Mouse (Mus musculus): ENCODE results near the gene Eif2b1.
"Not testable (repeated sequence)": the region's sequence is repeated elsewhere in the genome, so short reads cannot be mapped to it uniquely, and the experiment has no call there.

Eif2b1 gene

DNA sequence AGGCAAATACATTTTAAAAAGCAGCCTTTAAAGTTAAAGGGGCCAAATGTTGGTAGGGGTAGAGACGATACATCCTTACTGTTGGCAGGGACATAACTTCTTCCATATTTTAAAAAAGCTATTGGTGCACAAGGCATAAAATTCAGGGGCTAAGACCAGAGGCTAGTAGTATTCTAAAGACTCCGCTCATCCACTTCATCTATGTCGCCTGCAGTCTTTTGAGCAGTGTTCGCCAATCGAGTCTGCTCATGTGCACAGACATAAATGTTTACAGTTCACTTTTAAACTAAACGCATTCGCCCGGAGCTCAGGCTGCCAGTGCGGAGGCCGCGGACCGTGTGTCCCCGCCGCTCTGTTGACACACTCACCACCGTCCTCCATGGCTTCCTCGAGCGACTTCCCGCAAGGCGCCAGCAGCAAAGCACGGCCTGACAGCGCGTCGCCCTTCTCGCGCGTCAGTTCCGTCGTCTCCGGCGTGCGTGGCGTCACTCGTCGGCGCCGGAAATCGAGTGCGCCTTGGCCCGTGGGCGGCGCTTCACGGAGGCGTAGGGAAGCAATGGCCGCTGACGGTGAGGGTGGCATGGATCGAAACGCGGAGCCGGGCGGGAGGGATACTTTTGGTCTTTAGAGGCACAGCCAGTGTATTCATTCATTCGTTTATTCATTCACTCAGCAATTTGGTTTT lies at the start of gene Eif2b1, which contains the start of gene Gtf2h3:
Gene Eif2b1, minus strand, starts transcription at position 499 of the 685 bp plus-strand sequence.
Gene Gtf2h3, plus strand, starts transcription at position 508 of the 685 bp plus-strand sequence.
- DNase-seq (ENCODE audit: extremely low spot score): peak; percentile 92

DNA sequence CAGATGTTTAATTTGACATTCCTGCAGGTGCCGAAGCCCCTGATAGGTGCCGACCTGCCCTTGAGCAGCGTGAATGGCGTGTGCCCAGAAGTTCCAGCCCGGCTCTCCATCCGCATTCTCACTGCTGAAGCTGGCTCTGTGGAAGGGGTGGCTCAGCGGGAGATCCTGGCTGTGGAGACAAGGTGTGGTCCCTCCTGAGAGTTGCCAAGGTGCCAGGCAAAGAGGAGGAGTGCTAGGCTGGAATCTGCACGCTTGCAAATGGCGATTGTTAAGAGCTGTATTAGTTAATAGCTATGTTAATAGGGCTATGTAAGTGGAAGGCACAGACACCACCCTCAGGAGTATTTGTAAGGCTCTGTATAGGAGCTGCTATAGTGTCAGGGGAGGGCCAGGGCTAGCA lies 45.4 kb upstream of the Eif2b1 start:
- no peak for DNase-seq (ENCODE audit: extremely low spot score)

DNA sequence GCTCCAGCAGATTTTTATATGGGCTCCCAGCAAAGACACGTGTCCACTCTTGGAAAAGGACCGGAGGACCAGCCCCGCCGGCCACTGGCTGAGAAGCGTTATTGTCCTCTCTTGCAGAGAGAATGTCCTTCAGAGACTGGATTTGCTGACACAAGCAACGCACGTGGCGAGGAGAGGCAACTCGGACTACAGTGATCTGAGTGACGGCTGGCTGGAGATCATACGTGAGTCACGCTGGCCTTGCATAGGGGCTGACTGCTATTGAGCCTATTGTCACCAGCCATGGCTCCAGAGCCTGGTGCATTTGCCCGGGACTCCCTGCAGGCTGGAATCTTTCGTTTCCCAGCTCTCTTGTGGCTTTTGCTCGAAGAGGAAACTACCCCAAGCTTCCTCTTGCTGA lies 44.0 kb upstream of the Eif2b1 start:
- no peak for DNase-seq (ENCODE audit: extremely low spot score)

DNA sequence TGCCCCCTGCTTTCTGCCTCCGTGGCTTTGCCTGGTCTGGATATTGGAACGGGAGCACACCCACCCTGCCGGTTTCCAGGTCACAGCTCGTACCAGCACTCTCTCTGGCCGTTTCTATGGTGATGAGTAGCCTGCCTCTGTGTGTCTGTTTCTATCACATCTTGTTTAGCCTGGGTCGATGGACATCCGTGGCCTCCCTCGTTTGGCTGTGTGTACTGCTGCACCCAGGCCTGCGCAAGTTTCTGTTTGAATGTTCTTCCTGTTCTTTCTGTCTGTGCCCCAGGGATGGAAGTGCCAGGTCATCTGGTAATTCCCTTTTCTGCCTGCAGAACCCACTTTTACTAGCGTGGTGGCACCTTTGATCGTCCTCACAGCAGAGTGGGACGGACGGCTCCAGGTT lies 42.4 kb upstream of the Eif2b1 start:
- no peak for DNase-seq (ENCODE audit: extremely low spot score)

DNA sequence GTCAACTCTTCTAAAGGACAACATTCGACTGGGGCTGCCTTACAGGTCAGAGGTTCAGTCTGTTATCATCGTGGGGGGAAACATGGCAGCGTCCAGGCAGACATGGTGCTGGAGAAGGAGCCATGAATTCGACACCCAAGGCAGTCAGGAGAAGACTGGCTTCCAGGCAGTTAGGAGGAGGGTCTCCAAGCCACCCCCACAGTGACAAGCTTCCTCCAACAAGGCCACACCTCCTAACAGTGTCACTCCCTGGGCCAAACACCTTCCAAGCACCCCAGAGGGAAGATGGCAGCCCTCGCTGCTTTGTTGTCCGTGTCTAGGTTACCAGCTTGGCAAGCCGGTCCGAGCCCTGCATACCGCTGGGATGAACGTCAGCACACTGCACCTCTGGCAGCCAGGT lies 39.8 kb upstream of the Eif2b1 start:
- DNase-seq (ENCODE audit: extremely low spot score): no peak

DNA sequence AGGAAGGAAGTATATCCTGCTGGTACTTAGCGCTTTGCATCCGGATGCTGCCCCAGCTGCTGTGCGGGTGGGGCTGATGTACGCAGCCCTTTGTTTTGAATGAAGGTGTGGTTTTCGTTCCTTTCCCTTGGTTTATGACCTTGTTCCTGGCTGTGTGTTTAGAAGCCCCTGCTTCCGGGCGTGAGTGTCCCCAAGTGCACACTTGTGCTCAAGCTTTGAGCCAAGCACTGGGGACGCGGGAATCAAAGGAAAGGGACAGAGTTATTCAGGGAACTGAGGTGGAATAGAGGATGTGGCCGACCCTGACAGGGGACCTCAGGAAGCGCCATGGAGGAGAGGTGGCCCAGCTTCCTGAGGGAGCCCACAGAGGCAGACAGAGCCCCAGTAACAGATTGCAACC lies 35.8 kb upstream of the Eif2b1 start:
- no peak for DNase-seq (ENCODE audit: extremely low spot score)

DNA sequence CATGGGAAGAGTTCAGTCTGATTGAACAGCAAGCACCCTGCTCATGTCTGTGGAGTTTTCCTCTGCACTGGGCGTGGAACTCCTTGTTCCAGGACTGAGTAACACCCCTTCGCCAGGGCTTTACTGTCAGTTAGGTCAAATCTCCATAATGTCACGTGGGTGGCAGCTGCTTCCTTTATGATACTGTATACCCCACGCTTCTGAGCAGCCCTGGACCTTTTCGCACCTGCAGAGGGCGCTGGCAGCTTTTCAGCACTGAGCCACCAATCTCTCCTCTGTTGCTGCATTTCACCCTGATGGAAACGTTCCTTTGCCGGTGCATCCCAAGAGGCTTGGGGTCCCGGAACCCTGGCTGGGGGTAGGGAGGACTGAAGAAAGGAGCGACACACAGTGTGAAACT lies 32.0 kb upstream of the Eif2b1 start:
- DNase-seq (ENCODE audit: extremely low spot score): no peak

DNA sequence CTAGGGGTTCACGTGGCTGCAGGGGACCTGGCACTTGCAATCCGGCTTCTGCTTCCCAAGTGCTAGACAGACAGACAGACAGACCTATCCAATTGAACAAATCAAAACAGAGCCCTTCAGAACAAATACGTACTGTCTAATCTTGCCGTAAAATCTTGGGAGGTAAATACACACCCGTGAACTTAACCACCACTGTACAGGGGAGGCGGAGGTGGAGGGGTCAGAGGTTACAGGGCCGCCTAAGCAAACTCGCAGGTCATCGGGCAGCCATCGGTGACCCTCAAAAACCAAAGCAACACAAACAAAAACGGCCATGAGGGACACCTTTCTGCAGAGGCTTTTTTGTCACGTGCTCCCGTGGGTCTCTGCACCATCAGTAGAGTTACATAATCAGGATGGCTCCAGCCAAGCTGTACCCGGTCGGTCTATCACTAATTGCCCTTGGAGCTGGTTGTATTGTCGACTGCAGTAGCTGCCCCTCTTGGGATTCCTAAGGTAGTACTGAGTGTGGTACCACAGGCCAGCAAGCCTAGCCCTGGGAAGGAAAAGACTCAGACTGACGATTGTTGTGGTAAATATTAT lies 26.2 kb upstream of the Eif2b1 start:
- DNase-seq (ENCODE audit: extremely low spot score): no peak

DNA sequence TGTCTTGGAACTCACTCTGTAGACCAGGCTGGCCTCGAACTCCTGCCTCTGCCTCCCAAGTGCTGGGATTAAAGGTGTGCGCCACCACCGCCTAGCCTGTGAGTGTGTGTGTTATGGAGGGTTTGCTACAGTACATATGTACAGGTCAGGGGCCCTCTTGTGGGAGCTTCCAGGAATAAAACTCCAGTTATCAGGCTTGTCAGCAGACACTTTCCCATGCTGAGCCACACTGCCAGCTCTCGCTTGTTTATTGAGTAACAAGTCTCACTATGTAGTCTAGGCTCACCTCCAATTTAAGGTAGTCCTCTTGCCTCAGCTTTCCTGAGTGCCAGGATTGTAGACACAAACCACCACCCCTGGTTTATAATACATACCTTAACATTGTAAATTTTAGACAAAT lies 25.4 kb upstream of the Eif2b1 start:
- no peak for DNase-seq (ENCODE audit: extremely low spot score)

DNA sequence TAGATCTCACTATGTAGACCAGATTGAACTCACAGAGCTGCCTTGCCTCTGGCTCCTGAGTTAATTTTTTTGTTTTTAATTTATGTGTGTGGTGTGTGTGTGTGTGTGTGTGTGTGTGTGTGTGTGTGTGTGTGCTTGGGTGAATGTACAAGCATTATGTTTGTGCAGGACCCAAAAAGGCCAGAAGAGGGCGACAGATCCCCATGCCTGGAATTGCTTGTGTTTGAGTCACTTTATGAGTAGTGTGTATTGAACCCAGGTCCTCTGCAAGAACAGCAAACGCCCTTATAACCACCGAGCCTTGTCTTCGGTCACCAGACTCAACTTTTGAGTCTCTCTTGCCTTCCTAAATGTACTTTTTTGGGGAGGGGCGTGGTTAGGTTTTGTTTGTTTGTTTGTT lies 23.4 kb upstream of the Eif2b1 start:
- DNase-seq (ENCODE audit: extremely low spot score): peak; percentile 56

DNA sequence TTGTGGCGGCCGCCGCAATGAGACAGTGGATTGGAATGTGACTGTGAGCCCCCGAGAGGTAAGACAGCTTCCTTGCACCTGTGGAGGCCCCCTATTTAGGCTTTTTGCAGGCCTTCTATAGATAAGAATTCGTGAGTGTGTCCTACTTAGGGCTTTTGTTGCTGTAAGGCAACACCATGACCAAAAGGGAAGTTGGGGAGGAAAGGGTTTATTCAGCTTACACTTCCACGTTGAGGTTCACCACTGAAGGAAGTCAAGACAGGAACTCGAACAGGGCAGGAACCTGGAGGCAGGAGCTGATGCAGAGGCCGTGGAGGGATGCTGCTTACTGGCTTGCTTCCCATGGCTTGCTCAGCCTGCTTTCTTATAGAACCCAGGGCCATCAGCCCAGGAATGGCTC lies 20.8 kb upstream of the Eif2b1 start:
- not testable (repeated sequence) for DNase-seq (ENCODE audit: extremely low spot score)

DNA sequence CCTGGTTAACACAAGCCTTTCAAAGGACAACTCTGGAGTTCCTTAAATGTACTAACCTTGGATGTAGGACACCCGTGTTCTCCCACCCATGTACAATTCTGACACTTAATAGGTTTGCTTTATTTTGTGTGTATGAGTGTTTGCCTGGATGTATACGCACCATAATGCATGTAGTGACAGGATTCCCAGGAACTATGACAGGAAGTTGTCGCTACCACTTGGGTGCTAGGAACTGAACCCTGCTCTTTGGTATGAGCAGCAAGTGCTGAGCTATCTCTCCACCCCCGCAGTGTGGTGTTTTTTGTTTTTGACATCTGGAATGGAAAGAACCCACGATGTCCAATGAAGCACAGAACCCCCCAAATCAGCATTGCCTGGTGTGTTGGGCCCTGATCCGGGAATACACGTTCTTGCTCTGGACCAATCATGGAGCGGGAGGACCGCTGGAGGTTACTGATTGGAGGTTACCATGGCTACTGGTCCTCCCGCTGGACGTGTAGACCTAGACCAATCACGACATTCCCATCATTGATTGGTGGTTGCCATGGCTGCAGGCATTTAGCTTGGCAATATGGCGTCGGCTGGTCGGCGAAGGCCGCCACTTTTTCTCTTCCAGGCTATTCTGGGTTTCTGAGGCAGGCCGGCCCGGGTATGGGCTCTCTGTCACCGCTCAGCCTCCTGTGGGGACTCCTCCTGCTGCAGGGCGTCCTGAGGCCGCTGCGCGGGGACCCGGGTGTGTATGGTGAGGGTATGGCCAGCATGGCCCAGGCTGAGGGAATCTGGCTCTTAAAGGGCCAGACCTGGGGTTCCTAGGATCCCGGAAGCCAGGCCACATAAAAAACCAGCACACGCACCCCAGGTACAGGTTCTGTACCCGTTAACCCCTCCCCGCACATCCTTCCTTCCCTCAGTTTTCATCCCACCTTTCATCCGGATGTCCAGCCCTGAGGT lies 19.6 kb upstream of the Eif2b1 start:
- DNase-seq (ENCODE audit: extremely low spot score): peak; percentile 89

DNA sequence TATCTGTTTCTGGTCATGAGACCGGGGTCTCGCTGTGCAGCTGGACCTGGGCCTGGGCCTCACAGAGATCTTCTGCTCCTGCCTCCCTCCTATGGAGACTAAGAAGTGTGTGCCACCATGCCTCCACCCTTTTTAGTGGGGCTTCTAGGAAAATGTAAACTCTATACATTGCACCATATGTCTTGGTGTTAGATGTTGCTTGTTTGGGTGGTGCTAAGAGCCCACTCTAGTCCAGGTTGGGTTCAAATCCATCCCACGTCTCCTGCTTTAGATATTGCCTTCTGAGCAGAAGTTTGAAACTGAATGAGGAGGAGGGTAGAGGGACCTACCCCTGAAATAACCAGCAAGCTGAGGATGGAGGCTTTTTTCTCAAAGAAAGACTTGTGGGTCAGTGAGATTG lies 13.8 kb upstream of the Eif2b1 start:
- DNase-seq (ENCODE audit: extremely low spot score): no peak

DNA sequence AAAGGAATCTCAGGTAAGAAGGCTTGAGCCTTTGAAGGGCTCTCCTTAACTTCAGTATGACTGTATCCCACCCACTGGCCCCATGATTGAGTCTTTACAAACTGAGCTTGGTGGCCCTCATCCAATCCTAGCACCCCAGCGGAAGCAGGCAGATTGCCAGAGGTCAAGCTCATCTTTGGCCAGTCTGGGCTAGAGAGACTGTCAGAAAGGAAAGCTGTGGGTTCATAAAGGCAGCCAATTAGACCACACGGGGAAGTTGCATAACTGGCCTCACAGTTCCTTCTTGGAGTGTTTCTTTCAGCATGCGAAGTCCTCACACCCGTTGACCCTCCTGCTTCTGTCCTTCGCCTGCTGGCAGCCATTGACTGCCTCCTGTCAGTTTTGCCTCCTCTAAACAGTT lies 3.6 kb upstream of the Eif2b1 start:
- no peak for DNase-seq (ENCODE audit: extremely low spot score)

DNA sequence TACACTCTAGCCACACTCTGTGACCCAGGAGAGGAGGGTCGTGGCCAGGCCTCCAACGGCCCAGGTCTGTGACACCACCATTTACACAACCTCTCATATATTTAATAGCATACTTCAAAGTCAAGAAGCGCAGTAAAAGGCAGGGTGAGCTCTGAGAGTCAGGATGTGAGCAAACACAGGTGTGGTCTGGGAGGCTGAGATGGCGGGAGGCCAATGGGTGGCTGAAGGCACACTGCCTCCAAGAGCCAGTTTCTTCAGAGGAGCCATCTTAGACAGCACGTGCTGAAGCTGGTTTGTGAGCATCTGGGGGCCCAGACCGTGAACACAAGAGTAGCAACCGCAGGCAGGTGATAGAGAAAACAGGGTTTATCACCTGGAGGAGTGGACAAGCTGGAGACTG lies 3.5 kb downstream of the Eif2b1 start:
- DNase-seq (ENCODE audit: extremely low spot score): no peak

DNA sequence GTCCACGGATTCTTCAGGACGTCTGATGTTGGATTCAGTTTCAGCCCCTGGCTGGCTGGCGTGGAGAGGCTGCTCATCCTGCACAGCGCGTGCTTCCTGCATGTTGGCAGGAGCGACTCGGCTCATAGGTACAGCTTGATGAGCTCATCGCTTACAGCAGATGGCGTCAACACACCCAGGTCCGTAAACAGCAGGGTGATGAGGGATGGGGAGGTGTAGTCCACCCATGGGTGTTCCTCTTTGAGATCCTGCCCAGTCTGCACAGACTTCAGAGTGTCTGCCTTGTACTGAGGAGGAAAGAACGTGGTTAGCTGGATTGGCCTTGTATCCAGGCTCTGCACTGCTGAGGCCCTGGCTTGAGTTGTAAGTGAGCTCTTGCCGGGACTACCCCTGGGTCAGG lies 7.9 kb downstream of the Eif2b1 start:
- DNase-seq (ENCODE audit: extremely low spot score): no peak

DNA sequence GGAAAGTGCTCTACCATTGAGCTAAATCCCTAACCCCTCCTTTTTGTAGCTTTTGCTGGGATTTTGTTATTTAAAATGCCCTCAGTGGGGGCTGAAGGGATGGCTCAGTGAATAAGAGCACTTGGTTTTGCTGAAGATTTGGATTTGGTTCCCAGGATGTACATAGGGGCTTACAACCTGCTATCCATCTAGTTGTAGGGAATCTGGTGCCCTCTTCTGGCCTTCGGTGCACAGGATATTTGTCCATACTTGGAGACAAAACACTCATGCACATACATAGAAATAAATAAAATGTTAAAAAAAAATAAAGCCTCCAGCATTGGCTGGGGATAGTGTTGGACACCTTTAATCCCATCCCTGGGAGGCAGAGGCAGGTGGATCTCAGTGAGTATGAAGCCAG lies 23.8 kb downstream of the Eif2b1 start:
- no peak for DNase-seq (ENCODE audit: extremely low spot score)

DNA sequence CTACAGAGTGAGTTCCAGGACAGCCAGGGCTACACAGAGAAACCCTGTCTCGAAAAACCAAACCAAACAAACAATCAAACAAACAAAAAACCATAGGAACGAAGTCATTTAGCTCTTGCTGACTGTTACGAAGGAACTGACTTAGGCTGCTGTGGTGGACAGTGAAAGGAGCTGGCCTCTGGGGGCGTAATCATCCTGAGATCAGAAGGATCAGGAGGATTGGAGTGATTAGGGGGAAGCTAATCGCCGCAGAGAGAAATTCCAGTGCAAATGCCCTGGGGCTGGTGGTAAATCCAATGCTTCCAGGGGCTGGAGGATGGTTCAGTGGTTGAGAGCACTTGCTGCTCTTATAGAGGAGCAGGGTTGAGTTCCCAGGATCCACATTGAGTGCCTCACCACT lies 25.3 kb downstream of the Eif2b1 start:
- DNase-seq (ENCODE audit: extremely low spot score): no peak

DNA sequence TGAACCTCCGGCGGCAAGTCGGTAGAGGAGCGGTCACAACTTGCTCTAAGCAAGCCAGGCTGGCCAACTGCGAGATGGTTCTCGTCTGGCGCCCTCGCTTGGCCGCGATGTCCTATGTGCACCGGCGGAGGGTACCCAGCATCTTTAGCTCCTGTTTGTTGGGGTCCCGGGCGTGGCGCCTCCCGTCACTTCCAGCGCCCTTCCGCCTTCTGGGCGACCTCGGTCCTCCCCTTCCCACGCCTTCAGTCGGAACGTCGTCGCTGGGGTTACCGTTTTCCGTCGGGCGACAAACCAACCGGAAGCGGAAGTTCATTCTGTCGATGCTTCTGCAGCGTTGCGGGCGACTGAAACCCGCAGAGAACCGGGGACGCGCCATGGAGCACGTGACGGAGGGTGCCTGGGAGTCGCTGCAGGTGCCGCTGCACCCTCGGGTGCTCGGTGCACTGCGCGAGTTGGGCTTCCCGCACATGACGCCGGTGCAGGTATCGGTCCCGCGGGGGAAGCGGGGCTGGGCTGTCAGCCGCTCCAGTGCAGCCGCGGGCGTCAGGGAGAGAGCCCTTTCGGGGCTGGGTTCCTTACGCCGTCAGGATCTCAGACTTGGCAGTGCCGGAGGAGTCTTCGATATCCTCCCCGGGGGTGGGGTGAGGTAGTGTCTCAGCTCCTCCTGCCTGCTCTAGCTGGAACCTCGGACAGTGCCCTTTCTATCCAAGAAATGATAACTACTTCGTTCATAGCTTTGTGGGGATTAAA lies 26.2 kb downstream of the Eif2b1 start, which contains the start of gene Ddx55:
Gene Ddx55, plus strand, starts transcription at position 307 of the 750 bp plus-strand sequence.
- DNase-seq (ENCODE audit: extremely low spot score): peak; percentile 94

DNA sequence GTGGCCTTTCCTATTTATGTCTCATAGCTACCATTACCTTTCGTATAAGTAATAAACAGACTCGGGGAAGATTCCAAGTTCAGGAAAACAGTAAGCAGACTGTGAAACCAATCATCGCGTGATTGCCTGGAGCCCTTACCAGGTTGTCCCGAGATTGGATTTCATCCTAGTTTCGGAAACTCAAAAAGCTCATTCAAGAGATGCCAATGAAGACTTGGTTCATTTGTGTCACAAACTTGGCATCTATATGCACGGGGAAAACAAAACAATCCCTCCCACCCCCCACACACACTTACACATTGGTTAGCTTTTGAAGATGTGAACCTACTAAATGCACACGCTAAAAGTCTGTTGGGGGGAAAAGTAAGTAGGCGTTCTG lies 26.8 kb downstream of the Eif2b1 start:
- no peak for DNase-seq (ENCODE audit: extremely low spot score)

DNA sequence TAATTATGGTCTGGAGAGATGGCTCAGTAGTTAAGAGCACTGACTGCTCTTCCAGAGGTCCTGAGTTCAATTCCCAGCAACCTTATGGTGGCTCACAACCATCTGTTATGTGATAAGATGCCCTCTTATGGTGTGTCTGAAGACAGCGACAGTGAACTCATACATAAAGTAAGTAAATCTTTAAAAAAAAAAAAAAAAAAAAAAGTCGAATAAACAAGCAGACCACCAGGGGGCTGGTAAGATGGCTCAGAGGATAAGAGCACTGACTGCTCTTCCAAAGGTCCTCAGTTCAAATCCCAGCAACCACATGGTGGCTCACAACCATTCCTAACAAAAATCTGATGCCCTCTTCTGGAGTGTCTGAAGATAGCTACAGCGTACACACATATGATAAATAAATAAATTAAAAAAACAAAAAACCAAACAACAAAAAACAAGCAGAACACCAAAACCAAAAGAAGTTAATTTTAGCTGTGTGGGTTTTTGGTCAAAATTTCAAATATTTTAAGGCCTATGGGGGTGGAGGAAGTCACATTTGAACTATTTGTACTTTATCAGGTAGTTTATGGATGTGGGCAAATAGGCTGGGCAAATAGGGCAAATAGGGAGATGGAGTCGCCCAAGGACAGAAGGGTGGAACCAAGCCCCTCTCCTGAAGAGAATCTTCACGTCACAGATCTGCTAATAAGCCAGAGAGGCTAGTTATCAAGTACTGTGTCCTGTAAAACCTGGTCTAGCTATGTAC lies 27.4 kb downstream of the Eif2b1 start:
- DNase-seq (ENCODE audit: extremely low spot score): not testable (repeated sequence)
